Mouse (Mus musculus) kidney, embryonic 16.5 days (tissue): Measurements from ENCODE around the gene Sgk1. TPM values are rescaled to one million over a fixed set of nuclear protein-coding genes. Genes with fewer than 3 reads are reported as not detected.

Experiments used
- ATAC-seq: fragments of 200-750 bp; cut with Nextera tagmentation; 2 replicates; pipeline ENCODE4 v1.8.0; 2017; ENCODE audit warnings: moderate TSS enrichment; ENCODE audit not compliant: low FRiP score, low TSS enrichment
- H3K27ac ChIP-seq: fragments of 300-500 bp; sonication (generic); 2 replicates; pipeline ENCODE4 v1.5.1; 2014; ENCODE audit warnings: low read length
- H3K27me3 ChIP-seq: fragments of 300-500 bp; sonication (generic); 2 replicates; pipeline ENCODE4 v1.6.1; 2014; ENCODE audit warnings: low read length, control low read depth, mixed read lengths; ENCODE audit not compliant: insufficient read depth
- H3K36me3 ChIP-seq: fragments of 300-500 bp; sonication (generic); 2 replicates; pipeline ENCODE4 v1.6.1; 2014; ENCODE audit warnings: low read length, control low read depth, mixed read lengths; ENCODE audit not compliant: insufficient read depth
- H3K4me1 ChIP-seq: fragments of 300-500 bp; sonication (generic); 2 replicates; pipeline ENCODE4 v1.6.1; 2014; ENCODE audit warnings: low read length, control low read depth, mixed read lengths; ENCODE audit not compliant: insufficient read depth
- H3K4me2 ChIP-seq: fragments of 300-500 bp; sonication (generic); replicated peaks from 2 replicates; pipeline ENCODE4 v1.6.1; 2014; ENCODE audit warnings: low read depth, low read length
- H3K4me3 ChIP-seq: fragments of 300-500 bp; sonication (generic); 2 replicates; pipeline ENCODE4 v1.5.1; 2014; ENCODE audit warnings: mild to moderate bottlenecking, low read length
- H3K9ac ChIP-seq: fragments of 300-500 bp; sonication (generic); replicated peaks from 2 replicates; pipeline ENCODE4 v1.6.1; 2014; ENCODE audit warnings: low read length
- H3K9me3 ChIP-seq: fragments of 300-500 bp; sonication (generic); 2 replicates; pipeline ENCODE4 v1.6.1; 2016; ENCODE audit warnings: low read length, control low read depth
- WGBS: fragments of 180-500 bp; shearing (Covaris S2); extraction: QIAGEN DNeasy Blood & Tissue Kit; methylation state at CpG from one replicate; pipeline ENCODE4 v1.1.7; 2014; 5-methylcytosine and 5-hydroxymethylcytosine counted together
- polyA plus RNA-seq: library from polyadenylated mRNA; unstranded; fragments of >200 nt; fragmentation: Nextera tagmentation; extraction: Ambion mirVana; gene quantifications from 2 replicates; pipeline ENCODE4 v1.2.1, GENCODE M21; 2015

The Sgk1 gene
- polyA plus RNA-seq, 1 experiment from 2014 or later, result 105 TPM

DNA sequence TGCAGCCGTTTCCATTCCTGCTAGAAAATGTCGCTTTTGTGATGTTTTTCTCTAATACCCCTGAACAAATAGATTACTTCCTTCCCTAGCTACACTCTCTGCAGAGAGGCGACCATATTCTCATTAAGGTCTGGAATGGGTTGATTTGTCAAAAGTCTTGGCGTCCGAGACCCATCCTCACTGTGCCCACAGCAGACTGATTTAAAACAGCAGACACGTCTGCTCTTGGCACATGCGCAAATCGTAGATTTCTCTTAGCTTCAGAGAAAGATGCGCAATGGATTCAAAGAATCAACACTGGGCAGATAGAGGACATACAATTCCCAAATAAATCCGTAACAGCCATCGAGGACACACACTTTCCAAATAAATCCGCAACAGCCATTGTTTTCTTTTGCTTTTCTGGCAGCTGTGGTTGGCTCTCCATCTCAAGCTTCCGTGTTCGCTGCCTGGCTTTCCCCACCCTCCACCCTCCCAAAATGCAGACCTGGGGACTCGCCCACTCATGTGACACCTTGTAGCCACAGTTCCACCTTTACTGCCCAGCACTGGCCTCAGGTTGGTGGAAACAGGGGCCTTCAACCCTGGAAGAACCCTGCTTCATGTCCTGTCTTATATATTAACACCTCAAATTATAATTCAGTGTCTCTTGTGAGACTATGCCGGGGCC, 42.2 kb downstream of the Sgk1 start:
- ATAC-seq, result no peak
- H3K4me1 ChIP-seq, result peaks cover 23% of the 10 kb centered on the region
- H3K27ac ChIP-seq, result peak overlapping the region; percentile 72; the same call in 1 of the 2 replicates
- 68% methylated on average over 16 of the region's 16 CpGs for WGBS
- H3K4me2 ChIP-seq, result peak overlapping the region; percentile 45
- H3K9ac ChIP-seq, result no peak overlapping the region
- no peaks in the 10 kb centered on the region for H3K9me3 ChIP-seq
- no peaks in the 10 kb centered on the region for H3K36me3 ChIP-seq
- H3K4me3 ChIP-seq, result no peak overlapping the region
- no peaks in the 10 kb centered on the region for H3K27me3 ChIP-seq

DNA sequence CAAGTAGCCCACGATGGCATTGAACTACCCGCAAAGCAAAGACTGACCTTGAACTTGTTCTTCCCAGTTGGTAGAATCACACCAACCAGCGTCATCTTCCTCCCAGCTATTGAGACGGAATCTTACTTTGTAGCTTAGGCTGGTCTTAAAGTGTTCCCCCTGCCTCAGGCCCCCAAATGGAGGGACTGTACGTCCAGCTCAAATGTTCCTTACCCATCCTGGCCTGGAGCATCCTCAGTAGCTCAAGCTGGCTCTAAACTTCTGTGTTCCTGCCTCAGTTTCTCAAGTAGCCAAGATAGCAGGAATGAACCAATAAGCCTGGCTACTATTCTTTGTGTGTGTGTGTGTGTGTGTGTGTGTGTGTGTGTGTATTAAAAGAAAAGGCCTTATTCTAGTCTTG, 45.0 kb downstream of the Sgk1 start:
- H3K4me3 ChIP-seq, result no peak overlapping the region
- no peaks in the 10 kb centered on the region for H3K36me3 ChIP-seq
- ATAC-seq, result no peak
- peaks cover 20% of the 10 kb centered on the region for H3K4me1 ChIP-seq
- WGBS, result 81% methylated on average over 5 of the region's 5 CpGs
- no peaks in the 10 kb centered on the region for H3K9me3 ChIP-seq
- no peak overlapping the region for H3K4me2 ChIP-seq
- no peaks in the 10 kb centered on the region for H3K27me3 ChIP-seq
- H3K27ac ChIP-seq, result no peak overlapping the region
- no peak overlapping the region for H3K9ac ChIP-seq

DNA sequence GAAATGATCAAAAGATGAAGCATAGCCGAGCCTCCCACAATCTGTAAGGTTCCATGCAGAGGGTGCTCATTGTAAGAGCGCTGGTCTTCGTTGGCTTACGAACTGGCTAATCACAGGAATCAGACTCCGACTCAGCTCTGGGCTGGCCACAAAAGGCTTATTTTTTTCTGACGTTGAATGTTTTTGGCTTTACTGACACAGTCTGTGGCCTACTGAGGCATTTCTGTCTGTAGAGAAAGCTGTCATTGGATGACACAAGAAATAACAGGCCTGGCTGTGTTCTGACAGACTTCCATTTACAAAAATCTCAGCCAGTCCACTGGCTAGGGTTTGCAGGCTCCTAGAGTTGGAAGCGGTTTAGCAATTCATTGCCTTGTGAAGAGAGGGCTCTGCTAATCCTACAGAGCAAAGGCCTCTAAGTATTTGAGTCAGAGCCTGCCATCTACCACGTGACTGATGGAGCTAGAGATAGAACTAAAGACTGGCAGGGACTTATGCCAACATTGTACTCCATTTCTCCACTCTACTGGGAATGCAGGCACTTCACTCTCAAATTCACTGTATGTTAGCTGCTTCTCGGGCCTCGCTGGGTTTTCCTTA, 48.9 kb downstream of the Sgk1 start:
- no peak overlapping the region for H3K27ac ChIP-seq
- no peaks in the 10 kb centered on the region for H3K4me1 ChIP-seq
- H3K9ac ChIP-seq, result no peak overlapping the region
- H3K27me3 ChIP-seq, result no peaks in the 10 kb centered on the region
- no peak for ATAC-seq
- H3K4me2 ChIP-seq, result no peak overlapping the region
- 91% methylated on average over 10 of the region's 10 CpGs for WGBS
- H3K4me3 ChIP-seq, result no peak overlapping the region
- no peaks in the 10 kb centered on the region for H3K9me3 ChIP-seq
- H3K36me3 ChIP-seq, result no peaks in the 10 kb centered on the region

DNA sequence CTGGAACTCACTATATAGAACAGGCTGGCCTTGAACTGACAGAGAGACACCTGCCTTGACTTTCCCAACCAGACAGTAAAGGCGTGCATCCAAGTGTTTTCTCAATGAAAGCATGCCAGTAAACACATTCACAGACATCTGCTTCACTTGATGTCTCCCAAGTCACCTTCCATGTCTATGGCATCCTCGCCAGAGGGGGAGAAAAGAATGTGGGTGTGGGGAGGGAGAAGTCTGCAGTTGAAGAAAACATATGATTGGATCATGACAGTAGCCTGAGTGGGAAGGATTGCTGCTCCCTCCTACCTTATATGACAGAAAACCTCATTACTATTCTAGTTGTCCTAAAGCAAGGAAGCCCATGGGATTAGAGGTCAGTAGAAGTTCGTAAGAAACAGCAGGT, 50.8 kb downstream of the Sgk1 start:
- no peak overlapping the region for H3K4me2 ChIP-seq
- no peak for ATAC-seq
- no peaks in the 10 kb centered on the region for H3K36me3 ChIP-seq
- no peak overlapping the region for H3K4me3 ChIP-seq
- H3K27me3 ChIP-seq, result no peaks in the 10 kb centered on the region
- WGBS, result 86% methylated on average over 3 of the region's 3 CpGs
- H3K9ac ChIP-seq, result no peak overlapping the region
- H3K27ac ChIP-seq, result no peak overlapping the region
- H3K4me1 ChIP-seq, result peaks cover 17% of the 10 kb centered on the region
- H3K9me3 ChIP-seq, result no peaks in the 10 kb centered on the region

DNA sequence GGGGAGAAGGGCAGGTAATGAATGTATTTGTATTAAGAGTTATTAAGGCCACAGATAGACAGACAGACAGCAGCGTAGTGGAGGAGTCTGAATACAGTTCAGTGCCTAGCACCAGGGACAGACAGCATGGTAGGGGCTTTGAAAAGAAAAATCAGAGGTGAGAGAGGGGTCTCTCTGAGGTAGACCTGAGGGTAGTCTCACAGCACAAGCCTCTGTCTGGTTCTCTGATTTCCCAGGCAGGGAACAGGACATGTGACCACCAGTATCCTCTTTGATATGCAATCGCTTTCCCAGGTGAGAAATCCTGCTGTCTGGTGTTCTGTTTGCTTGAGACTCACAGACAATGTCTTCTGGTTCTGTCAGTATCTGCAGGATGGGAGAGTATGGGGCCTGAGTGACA, 52.8 kb downstream of the Sgk1 start:
- no peak for ATAC-seq
- Histone ChIP-seq H3K4me1 (peaks cover 17% of the 10 kb centered on the region), H3K36me3 (no peaks in the 10 kb centered on the region), H3K4me2 (no peak overlapping the region), H3K27ac (no peak overlapping the region), H3K27me3 (no peaks in the 10 kb centered on the region), H3K9ac (no peak overlapping the region), H3K9me3 (no peaks in the 10 kb centered on the region), H3K4me3 (no peak overlapping the region)
- 89% methylated on average over 2 of the region's 2 CpGs for WGBS

DNA sequence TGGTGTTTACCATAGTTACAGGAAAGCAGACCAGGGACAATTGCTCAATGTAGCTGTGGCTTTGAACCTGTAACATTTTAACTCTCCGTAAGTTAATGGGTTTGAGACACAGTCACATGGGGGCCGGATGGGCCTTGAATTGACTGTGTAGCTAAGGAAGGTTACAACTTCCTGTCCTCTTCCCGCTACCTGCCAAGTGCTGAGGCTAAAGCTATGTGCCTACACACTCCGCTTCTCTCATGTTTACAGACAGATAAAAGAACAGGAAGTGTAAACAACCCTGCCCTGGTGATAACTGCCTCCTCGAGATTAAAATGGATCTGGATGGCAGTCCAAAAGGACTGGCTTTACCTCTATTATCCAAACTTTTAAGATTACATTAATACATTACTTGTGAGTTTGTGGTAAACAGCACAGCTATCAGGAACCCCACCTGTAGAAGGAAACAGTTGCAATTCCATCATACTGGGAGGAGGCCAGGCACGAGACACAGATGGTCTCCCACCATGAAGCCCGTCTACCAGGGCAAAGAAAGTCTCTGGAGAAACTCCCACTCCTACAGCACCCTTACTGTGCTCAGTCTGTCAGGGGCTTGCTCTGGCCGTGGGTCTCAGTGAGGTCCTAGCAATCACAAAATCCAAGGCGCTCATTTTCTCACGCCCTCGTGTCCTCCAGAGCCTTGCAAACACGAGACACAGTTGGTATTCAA, 54.7 kb downstream of the Sgk1 start:
- peak; percentile 70 for ATAC-seq
- Histone ChIP-seq H3K9me3 (no peaks in the 10 kb centered on the region), H3K27me3 (no peaks in the 10 kb centered on the region), H3K36me3 (no peaks in the 10 kb centered on the region), H3K4me2 (peak overlapping the region; percentile 23), H3K9ac (0 out of 2 replicates have a peak overlapping the region, but pooled peaks have one; percentile 11), H3K4me1 (peaks cover 17% of the 10 kb centered on the region), H3K27ac (peak overlapping the region; percentile 80), H3K4me3 (peak overlapping the region; percentile 7)
- 37% methylated on average over 12 of the region's 12 CpGs for WGBS

DNA sequence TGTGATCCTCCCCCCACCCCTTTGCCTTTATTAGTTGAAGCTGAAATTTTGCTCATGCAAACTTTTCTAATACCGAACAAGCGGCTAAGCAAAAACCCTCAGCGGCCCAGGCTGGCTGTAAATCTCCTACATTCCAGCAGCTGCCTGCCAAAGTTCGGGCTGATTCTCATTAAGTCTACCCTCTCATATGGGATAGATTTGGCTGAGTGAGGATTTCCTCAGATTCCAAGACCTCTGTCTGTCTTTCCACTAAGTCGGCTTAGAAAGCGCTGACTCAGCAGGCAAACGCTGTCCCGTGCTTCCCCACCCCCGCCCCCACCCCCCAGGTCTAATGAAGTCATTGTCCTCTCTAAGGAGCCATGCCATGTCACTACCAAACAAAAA, 55.2 kb downstream of the Sgk1 start:
- Histone ChIP-seq H3K9me3 (no peaks in the 10 kb centered on the region), H3K9ac (0 out of 2 replicates have a peak overlapping the region, but pooled peaks have one; percentile 11), H3K27me3 (no peaks in the 10 kb centered on the region), H3K4me1 (peaks cover 17% of the 10 kb centered on the region), H3K27ac (peak overlapping the region; percentile 80), H3K4me2 (peak overlapping the region; percentile 23), H3K36me3 (no peaks in the 10 kb centered on the region), H3K4me3 (peak overlapping the region; percentile 7)
- ATAC-seq, result peak; percentile 71
- WGBS, result 12% methylated on average over 9 of the region's 9 CpGs

DNA sequence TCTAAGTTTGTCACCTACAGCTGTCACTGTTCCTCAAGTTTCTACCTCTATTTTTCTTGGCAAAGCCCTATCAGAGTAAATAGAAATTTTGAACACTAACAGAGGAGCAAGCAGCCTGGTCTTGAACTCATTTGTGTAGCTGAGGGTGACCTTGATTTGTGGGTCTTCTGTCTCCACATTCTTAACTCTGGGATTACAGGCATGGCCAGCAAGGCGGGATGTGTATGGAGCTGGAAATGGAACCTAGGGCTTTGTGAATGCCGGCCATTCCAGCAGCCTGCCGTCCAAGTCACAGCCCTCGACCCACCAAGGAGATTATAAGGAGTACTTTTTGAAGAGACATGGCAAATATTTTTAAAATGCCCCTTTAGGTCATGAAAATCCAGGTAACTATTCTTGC, 56.2 kb downstream of the Sgk1 start:
- 58% methylated on average over 4 of the region's 4 CpGs for WGBS
- no peaks in the 10 kb centered on the region for H3K9me3 ChIP-seq

DNA sequence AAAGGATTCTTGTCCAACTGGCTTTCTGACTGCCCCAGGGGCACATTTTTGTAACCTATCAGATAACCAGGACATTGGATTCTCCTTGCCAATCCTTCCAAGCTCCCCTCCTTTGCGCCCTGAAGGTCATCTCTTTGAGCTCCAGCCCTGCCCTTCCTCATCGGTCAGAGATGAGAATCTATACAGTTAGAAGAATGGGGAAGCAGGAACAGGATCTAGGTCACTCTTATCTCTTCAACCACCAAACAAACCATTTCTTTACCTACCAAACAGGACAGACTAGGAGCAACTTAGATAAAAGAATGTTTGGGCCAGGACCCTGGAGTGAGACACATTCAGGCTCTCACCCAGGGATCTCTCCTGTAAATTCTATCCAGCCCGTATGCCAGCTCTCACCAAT, 59.3 kb downstream of the Sgk1 start:
- Histone ChIP-seq H3K4me2 (no peak overlapping the region), H3K27ac (no peak overlapping the region), H3K36me3 (no peaks in the 10 kb centered on the region), H3K4me3 (no peak overlapping the region), H3K27me3 (no peaks in the 10 kb centered on the region), H3K4me1 (peaks cover 15% of the 10 kb centered on the region), H3K9me3 (no peaks in the 10 kb centered on the region), H3K9ac (no peak overlapping the region)
- no peak for ATAC-seq
- 75% methylated on average over 3 of the region's 3 CpGs for WGBS

More for the DNA sequence above, 56.2 kb downstream of the Sgk1 start:
- no peak for ATAC-seq
- Histone ChIP-seq H3K27me3 (no peaks in the 10 kb centered on the region), H3K4me2 (no peak overlapping the region), H3K9ac (no peak overlapping the region), H3K27ac (no peak overlapping the region), H3K36me3 (no peaks in the 10 kb centered on the region), H3K4me3 (no peak overlapping the region), H3K4me1 (peaks cover 17% of the 10 kb centered on the region)
